ENCODE assay signal across 19 mouse cellular contexts in the genomic region with DNA sequence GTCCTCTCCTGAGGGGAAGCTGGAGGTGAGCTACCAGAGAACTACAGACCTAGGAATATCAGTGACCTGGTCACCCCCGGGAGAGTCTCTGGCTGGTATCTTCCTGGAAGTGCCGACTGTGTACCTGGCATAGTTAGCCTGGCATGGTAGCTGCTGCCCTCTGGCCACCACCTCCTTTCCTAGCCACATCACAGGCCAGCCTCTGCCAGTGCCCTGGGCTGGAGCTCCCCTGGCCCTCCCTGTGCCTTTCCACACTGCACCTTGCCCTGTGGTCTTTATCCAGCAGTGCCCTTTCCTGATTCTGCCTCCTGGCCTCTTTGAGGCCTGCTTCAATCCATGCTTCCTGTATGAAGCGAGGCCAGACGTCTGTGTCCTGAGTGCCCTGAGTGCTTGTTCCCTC.
DNase-seq lines count a peak whose midpoint lies in the region; ATAC-seq and TF ChIP-seq lines count a peak whose summit lies in the region.
"Had no signal": no experiment of that assay in that cellular context is flagged by ENCODE, and none has a peak within 500 bp of the region (broad histone marks: within the 10 kb centered on the region; RNA-seq: fewer than 3 reads in every experiment).

No protein-coding gene starts in this region.

- no peak overlapping the region for H3K4me3 ChIP-seq in cerebellum, adult 2 months (replicated peaks; ENCODE audit: insufficient read depth, low read depth, low read length)
- no peak overlapping the region for H3K4me3 ChIP-seq in heart, embryonic 14.5 days (ENCODE audit: control insufficient read depth in 1 of 2, insufficient read depth in 1 of 2, low read depth in 1 of 2, low read length in 2 of 2)
- H3K4me3 ChIP-seq in heart, embryonic 10.5 days, result no peak overlapping the region
- no peak overlapping the region for H3K4me3 ChIP-seq in limb, embryonic 15.5 days
- H3K4me3 ChIP-seq: embryonic facial prominence, embryonic 15.5 days had no signal

- no peaks in the 10 kb centered on the region for H3K27me3 ChIP-seq in cerebellum, adult 2 months (ENCODE audit: control insufficient read depth, insufficient read depth, low read length)
- no peaks in the 10 kb centered on the region for H3K27me3 ChIP-seq in heart, embryonic 14.5 days (ENCODE audit: control insufficient read depth, insufficient read depth, low read length)
- no peaks in the 10 kb centered on the region for H3K27me3 ChIP-seq in heart, embryonic 10.5 days (ENCODE audit: insufficient read depth, poor library complexity, severe bottlenecking)
- no peaks in the 10 kb centered on the region for H3K27me3 ChIP-seq in limb, embryonic 15.5 days
- H3K27me3 ChIP-seq: embryonic facial prominence, embryonic 15.5 days had no signal

- H3K9ac ChIP-seq in heart, embryonic 14.5 days (ENCODE audit: low read length), result 0 out of 2 replicates have a peak overlapping the region, but pooled peaks have one; percentile 25
- H3K9ac ChIP-seq in limb, embryonic 15.5 days, result no peak overlapping the region
- H3K9ac ChIP-seq: embryonic facial prominence, embryonic 15.5 days; forebrain, postnatal 0 days; liver, postnatal 0 days had no signal

- peaks cover 77% of the 10 kb centered on the region for H3K4me1 ChIP-seq in cerebellum, adult 2 months (ENCODE audit: control insufficient read depth, insufficient read depth, low read length)
- H3K4me1 ChIP-seq in heart, embryonic 14.5 days (ENCODE audit: control insufficient read depth in 2 of 2, insufficient read depth in 2 of 2, low read length in 2 of 2), result peaks cover 4 to 37% of the 10 kb centered on the region in 2 experiments; a peak in 3 of 4 replicates
- peaks cover 46% of the 10 kb centered on the region for H3K4me1 ChIP-seq in heart, embryonic 10.5 days
- peaks cover 50% of the 10 kb centered on the region for H3K4me1 ChIP-seq in limb, embryonic 15.5 days

- H3K9me3 ChIP-seq in heart, embryonic 14.5 days (ENCODE audit: control insufficient read depth, low read length), result no peaks in the 10 kb centered on the region
- H3K9me3 ChIP-seq in heart, embryonic 10.5 days, result no peaks in the 10 kb centered on the region
- H3K9me3 ChIP-seq in limb, embryonic 15.5 days, result no peaks in the 10 kb centered on the region
- H3K9me3 ChIP-seq: embryonic facial prominence, embryonic 15.5 days; megakaryocyte, embryonic 14.5 days had no signal

- no peak for TF ChIP-seq POLR2A in cerebellum, adult 2 months (IDR thresholded peaks at IDR 0.05; ENCODE audit: borderline replicate concordance, insufficient read depth, low read length)

- 21% methylated on average over 4 of the region's 4 CpGs for WGBS in cerebellum, adult 2 months
- WGBS in heart, embryonic 14.5 days, result 67% methylated on average over 4 of the region's 4 CpGs
- 83% methylated on average over 4 of the region's 4 CpGs for WGBS in heart, embryonic 10.5 days
- WGBS in limb, embryonic 15.5 days, result 76% methylated on average over 4 of the region's 4 CpGs

- TF ChIP-seq CTCF in cerebellum, adult 2 months (IDR thresholded peaks at IDR 0.05; ENCODE audit: borderline replicate concordance, insufficient read depth, low read depth, low read length), result no peak

- peaks cover 44% of the 10 kb centered on the region for H3K36me3 ChIP-seq in heart, embryonic 14.5 days (ENCODE audit: control insufficient read depth, insufficient read depth, low read length)
- H3K36me3 ChIP-seq in heart, embryonic 10.5 days, result peaks cover 55% of the 10 kb centered on the region
- H3K36me3 ChIP-seq in limb, embryonic 15.5 days, result peaks cover 61% of the 10 kb centered on the region
- H3K36me3 ChIP-seq: G1E had no signal

- H3K27ac ChIP-seq in cerebellum, adult 2 months (ENCODE audit: insufficient read depth, low read length), result peak overlapping the region; percentile 8
- H3K27ac ChIP-seq in heart, embryonic 14.5 days (replicated peaks in 1 of 2; ENCODE audit: control insufficient read depth in 1 of 2, insufficient read depth in 1 of 2, low read depth in 2 of 2, low read length in 2 of 2), result no peak overlapping the region
- H3K27ac ChIP-seq in heart, embryonic 10.5 days, result no peak overlapping the region; the same call in 1 of the 2 replicates
- peak overlapping the region; percentile 51; the same call in 1 of the 2 replicates for H3K27ac ChIP-seq in limb, embryonic 15.5 days
- H3K27ac ChIP-seq: embryonic facial prominence, embryonic 15.5 days had no signal

- no peak for DNase-seq in cerebellum, adult 2 months
- no peak for DNase-seq in cerebellum, adult 18-20 months
- DNase-seq in heart, embryonic 10.5 days (ENCODE audit: low spot score), result no peak
- peak; percentile 54 to 88 for DNase-seq in kidney, postnatal 25 days
- no peak for DNase-seq in kidney, adult 18-20 months
- DNase-seq in left cerebral cortex, postnatal 10 days (ENCODE audit: extremely low spot score in 1 of 2, low spot score in 2 of 2), result no peak
- DNase-seq: cerebellum, adult 9-11 months; embryo, embryonic 11 days; forebrain, postnatal 0 days; left cerebral cortex, postnatal 4 days; liver, postnatal 0 days; lung, postnatal 14 days; thymus, postnatal 36 days had no signal

- no peak for ATAC-seq in heart, embryonic 14.5 days (ENCODE audit: insufficient number of reproducible peaks, insufficient read depth, low FRiP score, low read depth)
- no peak for ATAC-seq in limb, embryonic 15.5 days (ENCODE audit: insufficient number of reproducible peaks, low FRiP score, low TSS enrichment, low read depth)
- ATAC-seq: CD4-positive, CD25-positive, alpha-beta regulatory T cell, adult 4 months; liver, postnatal 0 days had no signal

- no peak overlapping the region for H3K4me2 ChIP-seq in heart, embryonic 14.5 days (ENCODE audit: low read length)
- H3K4me2 ChIP-seq in limb, embryonic 15.5 days, result no peak overlapping the region
- H3K4me2 ChIP-seq: embryonic facial prominence, embryonic 15.5 days had no signal

- intact Hi-C loops in left cerebral cortex, postnatal 10 days (cut with DNase I), result no loop called here

Comparison
In these comparisons a context has a peak if more than half of its experiments do, and no peak if none do; other contexts are left out.
1. DNase-seq: peak in kidney, postnatal 25 days (2 of 2); none in cerebellum, adult 2 months (0 of 2), cerebellum, adult 18-20 months (0 of 2), heart, embryonic 10.5 days (single experiment), kidney, adult 18-20 months (single experiment) and left cerebral cortex, postnatal 10 days (0 of 2).
2. H3K27ac ChIP-seq: peak in cerebellum, adult 2 months (single experiment) and limb, embryonic 15.5 days (single experiment); none in heart, embryonic 14.5 days (0 of 2) and heart, embryonic 10.5 days (single experiment).